Mouse (Mus musculus) brown adipose tissue, adult 24 weeks (tissue): Measurements from ENCODE around the gene Bmp8b. TPM values are rescaled to one million over a fixed set of nuclear protein-coding genes. Genes with fewer than 3 reads are reported as not detected.
"Not testable (repeated sequence)": the region's sequence is repeated elsewhere in the genome, so short reads cannot be mapped to it uniquely, and the experiment has no call there.

Experiments used
- H3K27ac ChIP-seq: fragments of 200-500 bp; replicated peaks from 2 replicates; pipeline ENCODE4 v1.5.1; 2012; ENCODE audit warnings: low read depth, mild to moderate bottlenecking, low read length
- H3K4me1 ChIP-seq: fragments of 200-500 bp; 2 replicates; pipeline ENCODE4 v1.6.1; 2012; ENCODE audit warnings: low read length, mixed read lengths; ENCODE audit not compliant: control insufficient read depth, insufficient read depth, insufficient read length
- H3K4me3 ChIP-seq: fragments of 200-500 bp; 2 replicates; pipeline ENCODE4 v1.5.1; 2012; ENCODE audit warnings: low read depth, mild to moderate bottlenecking, low read length, moderate library complexity; ENCODE audit not compliant: insufficient read depth
- polyA plus RNA-seq: library from polyadenylated mRNA; stranded (reverse); fragments of >200 nt; gene quantifications from 2 replicates; pipeline ENCODE4 v1.2.4, GENCODE M21; 2012; ENCODE audit not compliant: missing spikeins, insufficient read depth, insufficient read length

The Bmp8b gene
- polyA plus RNA-seq, 1 experiment, result 0.59 TPM

GRCm38 (mm10) chr4:123093064-123093776, 11.7 kb upstream of the Bmp8b start:
- no peaks in the 10 kb centered on the region for H3K4me1 ChIP-seq
- no peak overlapping the region for H3K27ac ChIP-seq
- H3K4me3 ChIP-seq, result no peak overlapping the region

DNA sequence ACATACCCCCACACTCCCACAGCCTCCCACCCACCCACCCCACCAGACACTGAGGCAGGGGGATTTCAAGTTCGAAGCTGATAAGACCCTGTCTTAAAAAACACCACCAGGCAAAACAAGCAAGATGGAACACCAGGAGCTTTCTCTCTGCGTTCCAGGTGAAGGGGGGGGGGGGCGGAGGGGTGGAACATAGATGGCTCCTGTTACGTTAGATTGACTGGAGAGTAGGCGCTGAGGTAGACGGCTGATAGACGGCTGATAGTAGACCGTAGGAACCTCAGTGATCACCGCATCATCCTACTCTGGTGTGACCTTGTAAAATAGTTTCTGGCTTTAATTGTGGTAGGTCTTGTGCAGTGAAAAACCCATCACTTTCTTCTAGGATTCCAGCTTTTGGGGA, 11.1 kb upstream of the Bmp8b start:
- no peak overlapping the region for H3K27ac ChIP-seq
- no peak overlapping the region for H3K4me3 ChIP-seq
- H3K4me1 ChIP-seq, result no peaks in the 10 kb centered on the region

- H3K4me3 ChIP-seq, result no peak overlapping the region
- H3K27ac ChIP-seq, result no peak overlapping the region
- peaks cover 3% of the 10 kb centered on the region for H3K4me1 ChIP-seq
Measured at GRCm38 (mm10) chr4:123105451-123105790, 456 bp downstream of the Bmp8b start.

DNA sequence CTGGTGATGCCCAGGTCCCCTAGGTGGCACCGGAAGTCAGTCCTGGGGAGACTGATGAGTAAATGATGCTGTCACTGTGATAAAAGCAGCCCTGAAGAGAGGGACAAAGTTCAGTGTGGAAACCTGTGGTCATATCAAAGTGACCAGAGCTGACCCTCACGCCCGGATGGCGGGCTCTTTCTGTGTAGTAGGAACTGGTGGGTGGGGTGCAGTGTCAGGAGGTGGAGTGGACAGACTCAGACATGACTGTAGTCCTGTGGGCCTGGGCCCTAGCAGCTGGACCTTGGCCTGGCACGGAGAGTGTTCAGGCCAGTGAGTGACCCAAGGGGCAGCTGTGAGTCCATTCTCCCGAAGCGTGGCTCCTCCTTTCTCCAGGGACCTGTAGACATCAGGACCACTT, 964 bp downstream of the Bmp8b start:
- not testable (repeated sequence) for H3K27ac ChIP-seq, H3K4me1 ChIP-seq, H3K4me3 ChIP-seq

- Histone ChIP-seq H3K4me1 (peaks cover 3% of the 10 kb centered on the region), H3K4me3 (no peak overlapping the region), H3K27ac (peak overlapping the region; percentile 94)
Measured at GRCm38 (mm10) chr4:123106864-123107263, 1.9 kb downstream of the Bmp8b start.

- Histone ChIP-seq H3K4me1 (peaks cover 3% of the 10 kb centered on the region), H3K27ac (no peak overlapping the region), H3K4me3 (no peak overlapping the region)
Measured at GRCm38 (mm10) chr4:123108056-123108455, 3.1 kb downstream of the Bmp8b start.

DNA sequence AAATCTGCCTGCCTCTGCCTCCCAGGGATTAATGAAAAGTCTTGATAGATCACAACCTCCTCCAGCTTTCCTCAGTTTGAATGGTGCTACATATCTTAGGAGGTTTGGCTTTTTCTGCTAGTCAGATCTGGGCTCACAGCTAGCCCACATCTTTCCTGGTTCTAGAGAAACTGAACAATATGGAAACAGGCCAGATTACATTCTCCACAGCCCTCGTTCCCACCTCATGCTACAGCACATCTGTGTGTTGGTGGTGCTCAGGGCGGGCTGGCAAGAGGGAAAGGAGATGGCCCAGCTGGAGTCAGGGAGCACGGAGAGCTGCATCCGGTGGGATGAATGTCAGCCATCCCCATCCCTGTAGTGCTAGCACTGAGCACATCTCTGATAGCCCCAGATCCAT, 5.8 kb downstream of the Bmp8b start:
- Histone ChIP-seq H3K27ac (no peak overlapping the region), H3K4me3 (no peak overlapping the region), H3K4me1 (peaks cover 3% of the 10 kb centered on the region)

DNA sequence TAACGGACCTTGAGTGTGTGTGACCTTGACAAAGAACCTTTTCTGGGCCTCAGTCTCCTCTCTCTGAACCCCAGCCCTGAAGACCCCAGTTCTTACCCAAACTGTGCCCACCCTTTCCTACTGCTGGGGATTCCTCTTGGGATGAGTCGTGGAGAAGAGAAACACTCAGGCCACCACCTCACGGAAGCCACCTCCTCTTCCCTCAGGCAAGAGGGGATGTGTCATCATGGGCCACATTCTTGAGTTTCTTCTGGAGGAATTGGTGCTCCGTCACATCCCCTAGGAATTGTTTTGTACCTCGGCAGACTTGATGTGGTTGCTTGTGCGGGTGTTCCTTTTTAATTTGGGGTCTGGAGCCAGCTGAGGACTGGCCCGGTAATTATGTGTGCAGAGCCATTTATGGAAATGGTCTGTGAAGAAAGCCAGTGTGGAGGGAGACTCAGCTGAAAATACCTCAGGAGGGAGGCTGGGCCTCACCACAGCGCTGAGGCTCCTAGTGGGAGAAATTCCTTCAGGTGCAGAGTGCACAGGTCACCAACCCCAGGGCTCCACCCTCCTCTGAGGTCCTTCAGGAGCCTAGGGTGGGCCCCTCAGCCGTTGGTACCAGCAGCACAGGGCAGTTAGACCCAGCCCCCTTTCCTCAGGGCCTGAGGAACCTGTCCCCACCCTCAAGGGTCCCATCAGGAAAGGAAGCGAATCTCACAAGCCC, 6.5 kb downstream of the Bmp8b start:
- not testable (repeated sequence) for H3K4me1 ChIP-seq, H3K4me3 ChIP-seq

GRCm38 (mm10) chr4:123112216-123112764, 7.3 kb downstream of the Bmp8b start:
- peaks cover under 1% of the 10 kb centered on the region for H3K4me1 ChIP-seq
- H3K27ac ChIP-seq, result no peak overlapping the region
- H3K4me3 ChIP-seq, result no peak overlapping the region

More for the DNA sequence above, 6.5 kb downstream of the Bmp8b start:
- H3K27ac ChIP-seq, result not testable (repeated sequence)

DNA sequence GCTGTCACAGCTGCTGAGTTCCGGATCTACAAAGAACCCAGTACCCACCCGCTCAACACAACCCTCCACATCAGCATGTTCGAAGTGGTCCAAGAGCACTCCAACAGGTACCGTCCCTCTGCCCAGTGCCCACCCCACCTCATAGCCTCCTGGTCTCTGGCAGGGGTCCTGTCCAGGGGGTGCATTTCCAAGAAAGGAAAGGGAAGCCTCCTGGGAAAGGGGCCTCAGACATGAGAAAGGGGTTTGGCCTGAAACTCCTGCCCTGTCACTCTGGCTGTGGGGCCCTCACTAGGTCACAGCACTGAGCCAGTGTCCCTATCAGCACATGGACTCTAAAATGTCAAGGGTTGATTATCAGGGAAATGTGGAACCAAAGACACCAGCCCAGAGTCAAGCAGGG, 9.7 kb downstream of the Bmp8b start:
- H3K4me3 ChIP-seq, H3K4me1 ChIP-seq, H3K27ac ChIP-seq: not testable (repeated sequence)

- no peak within 1 kb of the TSS for H3K27ac ChIP-seq
- H3K4me1 ChIP-seq, result no peaks in the 10 kb centered on the region
- H3K4me3 ChIP-seq, result no peak within 1 kb of the TSS
Measured at GRCm38 (mm10) chr4:123116011-123116410, 11.0 kb downstream of the Bmp8b start, which contains the start of gene Oxct2b. Oxct2b (plus strand) TSS chr4:123116266.

GRCm38 (mm10) chr4:123116640-123117039, 11.7 kb downstream of the Bmp8b start:
- not testable (repeated sequence) for H3K4me1 ChIP-seq, H3K27ac ChIP-seq, H3K4me3 ChIP-seq

DNA sequence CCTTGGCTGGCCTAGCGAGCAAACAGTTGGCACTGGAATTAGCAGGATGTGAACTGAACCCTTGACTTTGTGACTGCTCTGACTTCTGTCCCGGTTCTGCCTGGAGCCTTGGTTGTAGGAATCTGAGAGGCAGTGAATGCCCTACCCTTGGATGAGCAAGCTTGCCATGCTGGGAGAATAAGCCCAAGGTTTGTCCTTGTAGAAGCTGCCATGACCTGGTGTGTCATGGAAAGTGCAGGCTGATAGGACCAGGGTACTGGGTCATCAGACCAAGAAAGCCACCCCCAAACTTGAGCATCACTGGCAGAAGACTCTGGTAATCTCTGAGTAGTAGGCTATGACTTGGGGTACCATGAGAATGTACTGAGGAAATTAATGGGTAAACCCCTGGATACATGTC, 16.3 kb downstream of the Bmp8b start:
- H3K4me1 ChIP-seq, result no peaks in the 10 kb centered on the region
- H3K27ac ChIP-seq, result no peak overlapping the region
- H3K4me3 ChIP-seq, result no peak overlapping the region

GRCm38 (mm10) chr4:123126626-123127025, 21.7 kb downstream of the Bmp8b start:
- Histone ChIP-seq H3K27ac (no peak overlapping the region), H3K4me3 (no peak overlapping the region), H3K4me1 (no peaks in the 10 kb centered on the region)

- H3K4me3 ChIP-seq, result no peak overlapping the region
- H3K4me1 ChIP-seq, result no peaks in the 10 kb centered on the region
- H3K27ac ChIP-seq, result no peak overlapping the region
Measured at GRCm38 (mm10) chr4:123127051-123127450, 22.1 kb downstream of the Bmp8b start.

DNA sequence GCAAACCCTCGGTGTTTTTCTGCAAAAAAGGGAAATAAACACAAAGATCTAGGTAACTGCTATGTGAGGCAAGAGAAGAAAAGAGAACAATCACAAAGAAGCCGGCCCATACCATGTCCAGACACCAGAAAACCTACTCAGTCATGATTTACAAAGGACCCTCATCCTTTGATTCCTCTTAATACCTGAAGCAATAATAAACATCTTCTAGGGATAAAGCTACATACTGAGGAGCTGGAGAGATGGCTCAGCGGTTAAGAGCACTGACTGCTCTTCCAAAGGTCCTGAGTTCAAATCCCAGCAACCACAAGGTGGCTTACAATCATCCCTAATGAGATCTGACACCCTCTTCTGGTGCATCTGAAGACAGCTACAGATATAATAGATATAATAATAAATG, 32.6 kb downstream of the Bmp8b start:
- no peak overlapping the region for H3K4me3 ChIP-seq
- peaks cover 9% of the 10 kb centered on the region for H3K4me1 ChIP-seq
- no peak overlapping the region for H3K27ac ChIP-seq
